Mouse (Mus musculus): ENCODE measurements around the gene Traf4.
A peak's percentile ranks its signal among the peaks of the same experiment; 100 is the strongest.
"Not testable (repeated sequence)": the region's sequence is repeated elsewhere in the genome, so short reads cannot be mapped to it uniquely, and the experiment has no call there.

Traf4 gene

DNA sequence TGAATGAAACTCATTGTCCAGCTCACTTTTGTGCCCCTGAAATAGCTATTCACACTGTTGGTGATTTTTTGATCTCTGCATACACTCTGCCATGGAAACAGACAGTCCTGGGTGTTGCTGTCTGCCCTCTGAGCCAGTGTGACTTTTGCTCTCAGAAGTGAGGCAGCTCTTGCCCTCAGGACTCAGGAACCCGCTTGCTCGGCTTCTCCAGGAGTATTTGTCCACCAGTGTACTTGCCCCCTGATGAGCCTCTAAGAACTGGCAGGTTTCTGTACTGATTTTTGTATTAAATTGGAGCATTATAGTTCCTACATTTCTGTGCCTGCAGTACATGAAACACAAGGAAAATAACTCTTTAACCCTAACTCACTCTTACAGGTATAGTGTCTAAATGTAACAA lies 21.9 kb downstream of the Traf4 start:
- no peak for DNase-seq (ENCODE audit: inconsistent ontology term)

DNA sequence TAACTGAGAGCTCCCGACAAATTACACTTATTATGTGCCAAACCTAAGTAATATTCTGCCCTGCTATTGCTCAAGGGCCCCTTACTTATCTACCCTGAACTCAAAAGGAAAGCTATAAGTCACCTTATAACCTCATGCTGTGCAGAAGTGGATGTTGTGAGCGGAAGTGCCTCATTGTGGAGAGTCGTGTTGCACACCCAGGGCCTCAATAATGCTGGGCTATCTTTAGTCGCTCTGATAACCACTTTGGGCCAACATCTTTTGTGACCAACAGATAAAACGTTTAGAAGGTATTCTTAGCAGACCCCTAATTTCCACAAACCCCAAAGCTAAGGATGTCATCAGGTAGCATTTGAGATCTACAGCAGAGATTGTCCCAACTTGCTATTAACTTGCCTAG lies 24.7 kb downstream of the Traf4 start:
- no peak for DNase-seq (ENCODE audit: inconsistent ontology term)

DNA sequence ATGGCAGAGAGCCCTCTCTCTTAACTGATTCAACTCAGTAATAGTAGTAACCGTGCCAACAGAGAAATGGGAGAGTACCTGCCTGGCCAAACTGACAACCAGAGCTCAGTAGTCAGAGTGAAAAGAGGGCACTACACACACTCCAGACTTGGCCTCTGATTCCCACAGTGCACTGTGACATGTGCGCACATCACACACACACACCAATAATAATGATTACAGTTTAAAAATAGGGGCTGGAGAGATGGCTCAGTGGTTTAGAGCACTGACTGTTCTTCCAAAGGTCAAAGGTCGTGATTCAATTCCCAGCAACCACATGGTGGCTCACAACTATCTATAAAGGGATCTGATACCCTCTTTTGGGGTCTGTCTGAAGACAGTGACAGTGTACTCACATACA lies 27.4 kb downstream of the Traf4 start:
- DNase-seq (ENCODE audit: inconsistent ontology term) = no peak

DNA sequence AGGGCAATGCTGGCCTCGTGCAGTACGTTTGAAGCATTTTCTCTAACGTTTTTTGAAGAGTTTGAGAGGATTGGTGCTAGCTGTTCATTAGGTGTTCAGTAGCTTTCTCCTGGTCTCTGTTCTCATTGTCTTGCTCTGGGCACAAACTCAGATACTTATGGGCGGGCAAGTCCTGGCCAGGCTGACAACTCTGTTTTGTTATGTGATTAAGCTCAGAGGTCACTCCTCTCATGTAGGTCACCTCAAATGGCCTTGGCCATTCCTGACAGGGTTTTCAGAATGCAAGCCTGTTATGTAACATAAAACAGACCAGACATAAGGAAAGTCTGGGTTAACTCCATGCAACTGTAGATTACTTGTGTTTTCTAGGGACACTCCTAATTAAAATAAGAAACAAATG lies 27.8 kb downstream of the Traf4 start:
- DNase-seq (ENCODE audit: inconsistent ontology term) = no peak

DNA sequence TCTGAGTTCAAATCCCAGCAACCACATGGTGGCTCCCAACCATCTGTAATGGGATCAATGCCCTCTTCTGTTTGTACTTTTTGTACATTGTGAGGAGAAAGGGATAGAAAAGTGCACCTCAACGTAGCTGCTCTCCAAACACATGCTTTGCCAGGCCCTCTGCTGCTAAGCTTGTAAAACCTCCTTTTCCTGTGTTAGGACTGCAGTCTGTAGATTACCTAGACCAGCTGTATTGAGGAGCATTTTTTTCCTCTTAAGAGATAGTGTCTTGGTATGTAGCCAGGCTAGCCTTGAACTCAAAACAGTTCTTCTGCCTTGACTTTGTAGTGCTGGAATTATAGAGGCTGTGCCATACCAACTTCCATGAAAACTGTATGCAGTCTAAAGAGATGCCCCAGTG lies 29.3 kb downstream of the Traf4 start:
- no peak for DNase-seq (ENCODE audit: inconsistent ontology term)

DNA sequence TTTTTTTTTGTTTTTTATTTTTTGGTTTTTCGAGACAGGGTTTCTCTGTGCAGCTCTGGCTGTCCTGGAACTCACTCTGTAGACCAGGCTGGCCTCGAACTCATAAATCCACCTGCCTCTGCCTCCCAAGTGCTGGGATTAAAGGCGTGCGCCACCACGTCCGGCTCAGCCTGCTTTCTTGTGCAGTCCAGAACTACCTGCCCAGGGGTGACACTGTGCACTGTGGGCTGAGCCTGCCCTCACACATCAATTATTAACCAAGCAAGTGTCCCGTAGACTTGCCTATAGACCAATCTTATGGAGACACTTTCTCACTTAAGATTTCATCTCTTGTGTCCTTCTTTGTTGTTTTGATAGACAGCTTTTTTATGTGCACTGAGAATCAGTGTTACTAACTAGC lies 30.1 kb downstream of the Traf4 start:
- DNase-seq (ENCODE audit: inconsistent ontology term) = not testable (repeated sequence)

DNA sequence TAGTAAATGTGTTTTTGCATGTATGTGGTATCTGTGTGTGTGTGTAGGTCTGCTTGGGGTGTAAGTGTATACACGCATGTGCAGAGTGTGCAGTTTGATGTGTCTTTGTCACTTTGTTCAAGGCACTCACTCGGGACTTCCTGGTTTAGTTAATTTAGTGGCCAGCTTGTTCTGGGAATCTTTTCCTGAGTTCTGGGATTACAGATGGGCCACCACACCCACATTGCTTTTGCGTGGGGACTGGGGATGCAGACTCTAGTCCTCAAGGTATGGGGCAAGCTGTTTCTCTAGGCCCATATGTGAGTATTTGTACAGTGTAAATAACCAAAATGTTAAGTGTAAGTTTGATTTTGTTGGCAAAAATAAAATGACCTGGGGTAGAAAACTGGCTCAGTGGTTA lies 31.0 kb downstream of the Traf4 start:
- DNase-seq (ENCODE audit: inconsistent ontology term) = no peak

DNA sequence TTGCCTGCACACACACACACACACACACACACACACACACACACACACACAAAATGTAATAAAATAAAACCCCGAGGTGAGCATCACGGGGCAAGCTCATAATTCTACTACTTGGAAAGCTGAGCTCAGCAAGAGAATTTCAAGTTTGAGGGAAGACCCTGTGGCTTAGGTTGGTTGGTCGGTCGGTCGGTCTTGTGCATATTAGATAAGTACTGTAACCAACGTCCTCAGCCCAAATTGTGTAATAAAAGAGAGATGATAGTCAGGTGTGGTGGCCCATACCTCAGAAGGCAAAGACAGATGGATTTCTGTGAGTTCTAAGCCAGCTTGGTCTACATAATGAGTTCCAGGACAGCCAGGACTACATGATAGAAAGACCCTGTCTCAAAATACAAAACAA lies 31.5 kb downstream of the Traf4 start:
- no peak for DNase-seq (ENCODE audit: inconsistent ontology term)

DNA sequence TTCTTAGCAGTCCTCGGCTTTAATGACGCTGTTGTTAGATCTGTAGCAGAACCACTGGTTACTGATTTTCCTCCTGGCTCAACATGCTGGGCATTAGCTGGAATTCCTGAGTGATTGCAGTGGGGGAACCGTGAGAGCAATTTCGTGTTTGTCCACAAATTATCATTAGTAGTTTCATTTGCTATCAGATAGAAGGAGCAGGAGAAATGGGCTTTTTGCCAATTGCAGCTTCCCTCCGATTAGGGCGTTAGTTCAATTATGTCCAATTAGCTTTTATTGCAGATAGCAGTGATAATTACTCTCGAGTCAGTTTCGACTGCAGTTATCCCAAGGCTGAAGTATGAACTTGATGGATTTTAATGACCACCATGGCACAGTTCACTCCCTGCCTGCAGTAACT lies 35.9 kb downstream of the Traf4 start:
- peak; percentile 69 for DNase-seq (ENCODE audit: inconsistent ontology term)

DNA sequence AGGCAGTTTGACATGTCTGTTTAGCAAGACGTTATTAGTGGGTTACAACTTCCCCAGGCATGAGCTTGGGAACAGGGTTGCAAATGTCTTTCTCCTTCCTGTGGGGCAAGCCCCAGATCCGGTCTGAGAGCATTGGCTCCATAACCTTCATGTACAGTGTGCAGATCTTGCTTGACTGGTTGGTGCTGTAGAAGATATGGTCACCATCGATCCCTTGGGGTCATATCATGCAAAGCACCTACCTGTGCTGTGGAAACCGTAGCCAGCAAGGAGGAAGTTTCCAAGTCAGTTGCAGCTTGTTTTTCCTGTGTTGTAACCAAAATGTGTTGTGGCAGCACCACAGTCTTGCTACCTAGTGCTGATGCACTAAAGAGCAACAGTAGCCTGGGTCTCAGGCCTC lies 38.6 kb downstream of the Traf4 start:
- DNase-seq (ENCODE audit: inconsistent ontology term) = no peak

DNA sequence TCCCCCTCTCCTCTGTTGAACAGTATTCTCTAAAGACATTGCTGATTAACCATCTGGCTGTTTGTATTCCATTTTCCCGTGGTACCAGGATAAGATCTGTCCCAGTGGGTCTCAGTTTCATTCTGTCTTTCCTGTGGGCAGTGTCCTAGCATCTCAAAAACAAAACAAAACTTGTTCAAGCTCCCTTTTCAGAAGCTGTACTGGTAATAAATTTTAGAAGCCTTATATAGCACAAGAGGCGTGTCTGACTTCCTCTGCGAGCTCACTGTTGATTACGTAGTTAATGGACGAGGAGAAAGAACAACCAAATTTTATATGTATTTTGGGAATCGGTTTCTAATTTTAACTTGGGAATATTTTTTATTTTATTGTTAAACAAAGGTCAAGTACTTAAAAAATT lies 39.7 kb downstream of the Traf4 start:
- DNase-seq (ENCODE audit: inconsistent ontology term) = no peak

DNA sequence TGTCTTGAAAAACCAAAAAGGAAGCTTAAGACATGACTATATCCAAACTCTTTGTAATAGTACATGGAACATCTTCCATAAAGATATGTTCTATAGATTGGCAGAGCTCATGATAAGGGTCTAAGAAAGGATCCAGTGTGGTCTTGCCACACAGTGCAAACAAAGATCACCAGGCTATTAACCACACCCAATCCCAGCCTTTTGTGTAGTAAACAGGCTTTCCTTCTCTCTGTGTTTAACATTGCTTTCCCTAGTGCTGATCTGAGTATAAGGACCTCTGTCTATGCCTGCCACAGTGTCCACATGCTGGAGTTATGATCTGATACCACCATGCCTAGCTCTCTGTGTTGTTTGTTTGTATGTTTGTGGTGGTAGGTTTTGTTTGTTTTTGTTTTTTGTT lies 41.6 kb downstream of the Traf4 start:
- DNase-seq (ENCODE audit: inconsistent ontology term) = no peak

DNA sequence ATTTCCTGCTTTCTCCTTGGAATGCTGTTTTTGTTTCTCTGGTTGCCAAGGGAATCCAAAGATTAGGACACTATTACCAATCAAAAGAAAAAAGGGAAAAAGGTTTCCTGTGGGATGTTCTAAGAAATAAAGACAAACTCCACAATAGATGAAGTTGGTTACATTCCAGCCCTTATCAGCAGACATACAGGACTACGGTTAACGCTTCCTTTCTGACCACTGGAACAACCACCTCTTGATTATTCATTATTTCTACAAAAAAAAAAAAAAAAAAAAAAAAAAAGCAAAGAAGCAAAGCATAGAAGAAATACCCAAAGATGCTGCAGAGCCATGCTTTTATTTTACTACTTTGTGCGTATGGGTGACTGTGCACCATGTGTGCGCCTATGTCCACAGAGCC lies 42.6 kb downstream of the Traf4 start:
- DNase-seq (ENCODE audit: inconsistent ontology term) = no peak

DNA sequence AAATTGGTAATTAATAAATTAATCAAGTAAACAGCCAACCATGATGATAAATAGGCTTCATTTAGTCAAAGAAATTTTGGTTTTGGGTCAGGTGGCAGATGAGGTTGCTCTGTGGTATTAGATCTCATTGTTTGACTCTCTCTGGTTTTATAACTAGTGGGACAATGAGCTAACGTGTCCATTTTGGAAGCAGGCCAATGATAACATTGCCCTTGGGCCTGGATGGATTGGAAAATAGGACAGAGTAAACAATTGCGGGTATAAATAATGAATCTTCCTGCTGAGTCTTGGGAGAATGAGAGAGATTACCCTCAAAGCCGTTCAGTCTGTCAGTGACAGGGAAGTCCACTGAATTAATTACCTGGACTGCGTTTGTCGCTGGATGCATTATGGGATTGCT lies 44.2 kb downstream of the Traf4 start:
- peak; percentile 95 for DNase-seq (ENCODE audit: inconsistent ontology term)

DNA sequence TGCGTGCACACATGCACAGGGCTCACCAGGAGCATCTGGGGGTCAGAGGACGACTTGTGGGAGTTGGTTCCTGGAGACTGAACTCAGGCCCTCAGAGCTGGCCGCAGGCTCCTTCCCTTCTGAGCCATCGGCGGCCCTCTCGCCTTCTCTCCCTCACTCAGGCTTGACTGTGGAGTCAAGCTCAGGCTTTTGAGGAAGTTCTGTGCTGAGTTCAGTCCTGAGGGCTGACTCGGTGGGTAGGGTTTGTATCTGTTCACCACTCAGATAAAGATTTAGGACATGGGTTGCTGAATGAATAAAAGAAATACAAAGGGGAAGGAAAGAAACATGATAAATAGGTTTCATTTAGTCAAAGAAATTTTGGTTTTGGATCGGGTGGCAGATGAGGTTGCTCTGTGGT lies 45.5 kb downstream of the Traf4 start:
- no peak for DNase-seq (ENCODE audit: inconsistent ontology term)

DNA sequence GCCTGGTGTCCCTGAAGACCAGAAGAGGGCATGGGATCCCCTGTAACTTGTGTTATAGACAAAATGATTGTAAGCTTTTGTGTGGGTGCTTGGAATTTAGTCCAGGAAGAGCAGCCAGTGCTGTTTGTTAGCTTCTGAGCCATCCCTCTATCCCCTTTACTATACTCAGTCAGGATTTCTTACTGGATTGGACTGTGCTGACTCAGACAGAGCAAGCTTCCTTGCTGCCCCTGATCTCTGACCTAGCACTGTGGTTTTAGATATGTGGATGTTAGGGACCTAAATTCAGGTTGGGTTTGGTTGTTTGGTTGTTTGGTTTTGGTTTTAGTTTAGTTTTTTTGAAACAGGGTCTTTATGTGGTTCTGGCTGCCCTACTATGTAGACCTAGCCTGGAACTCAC lies 46.9 kb downstream of the Traf4 start:
- DNase-seq (ENCODE audit: inconsistent ontology term) = no peak

DNA sequence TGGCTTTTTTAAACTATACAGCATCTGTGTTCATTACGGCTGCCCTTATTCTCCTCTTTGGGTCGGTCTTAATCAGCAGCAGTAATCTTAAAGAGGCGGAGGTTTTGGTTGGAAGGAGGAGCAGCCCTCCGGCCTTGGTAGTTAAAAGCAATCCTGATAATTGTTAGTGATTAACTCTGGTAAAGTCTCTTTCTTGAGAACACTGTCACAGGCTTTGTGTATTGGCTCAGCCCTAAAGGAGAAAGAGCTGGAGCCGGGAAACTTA lies 49.3 kb downstream of the Traf4 start:
- DNase-seq (ENCODE audit: inconsistent ontology term) = no peak

DNA sequence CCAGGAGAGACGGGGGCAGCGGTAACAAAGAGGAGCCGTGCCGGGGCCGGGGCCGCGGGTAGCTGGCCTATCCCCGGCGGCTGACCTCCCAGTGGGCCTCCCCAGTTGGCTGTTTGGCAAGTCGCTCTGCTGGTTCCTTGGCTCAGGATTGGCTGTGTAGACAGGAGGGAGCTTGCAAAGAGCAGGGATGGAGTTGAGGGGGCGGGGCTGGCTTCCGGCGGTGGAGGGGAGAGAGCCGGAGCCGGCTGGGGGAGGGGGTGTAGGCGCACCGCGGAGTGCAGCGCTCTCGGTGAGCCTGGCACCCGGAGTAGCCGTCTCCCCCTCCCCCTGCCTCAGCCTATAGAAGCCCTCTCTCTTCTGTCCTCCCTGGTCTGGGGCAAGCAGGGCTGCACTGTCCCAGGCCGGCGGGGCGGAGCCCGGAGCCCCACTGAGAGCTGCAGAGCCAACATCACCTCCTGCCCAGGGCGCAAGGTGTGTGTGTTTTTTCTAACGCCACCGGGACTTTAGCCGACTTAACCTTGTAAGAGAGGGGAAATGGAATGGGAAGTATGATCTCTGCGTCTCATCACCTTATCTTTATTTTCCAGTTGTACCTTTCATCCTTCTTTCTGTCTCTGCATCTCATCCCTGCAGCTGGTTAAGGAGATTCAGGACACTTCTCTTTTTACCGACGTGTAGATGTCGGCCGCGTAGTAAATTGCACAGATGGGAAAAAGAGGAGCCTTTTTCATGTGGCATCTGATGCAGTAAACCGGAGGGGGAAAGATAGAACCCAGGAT lies 49.8 kb downstream of the Traf4 start:
- DNase-seq (ENCODE audit: inconsistent ontology term) = peak; percentile 98

DNA sequence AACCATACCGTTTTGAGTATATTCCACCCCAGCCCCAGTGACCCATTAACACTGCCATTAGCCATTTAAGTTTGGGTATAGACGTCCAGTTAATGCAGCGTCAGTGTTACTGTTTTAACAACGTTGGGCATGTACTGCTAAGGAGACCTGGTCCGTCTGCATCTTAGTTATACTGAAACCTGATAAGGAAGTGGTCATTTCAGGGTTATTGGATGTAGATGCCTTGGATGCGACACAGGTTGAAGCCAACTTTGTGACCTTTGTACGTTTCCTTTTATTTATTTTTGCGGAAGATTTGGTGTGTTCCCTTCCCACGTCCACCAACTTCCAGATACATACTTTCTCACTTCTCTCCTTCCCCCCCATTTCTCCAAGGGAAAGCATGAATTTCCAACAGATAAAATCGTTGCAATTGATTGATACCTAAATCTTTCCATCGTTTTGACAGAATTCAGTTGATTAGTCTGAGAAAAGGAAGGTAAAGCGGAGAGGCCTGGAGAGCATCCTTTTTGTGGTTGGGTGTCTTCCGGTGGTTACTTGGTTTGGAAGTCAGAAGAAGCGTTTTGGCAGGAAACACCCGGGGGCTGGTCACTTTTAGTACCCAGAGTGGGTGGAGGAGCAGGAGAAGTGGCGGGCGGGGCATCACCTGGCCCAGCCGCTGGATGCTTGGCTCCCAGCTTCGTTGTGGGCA lies 50.6 kb downstream of the Traf4 start:
- no peak for DNase-seq (ENCODE audit: inconsistent ontology term)

DNA sequence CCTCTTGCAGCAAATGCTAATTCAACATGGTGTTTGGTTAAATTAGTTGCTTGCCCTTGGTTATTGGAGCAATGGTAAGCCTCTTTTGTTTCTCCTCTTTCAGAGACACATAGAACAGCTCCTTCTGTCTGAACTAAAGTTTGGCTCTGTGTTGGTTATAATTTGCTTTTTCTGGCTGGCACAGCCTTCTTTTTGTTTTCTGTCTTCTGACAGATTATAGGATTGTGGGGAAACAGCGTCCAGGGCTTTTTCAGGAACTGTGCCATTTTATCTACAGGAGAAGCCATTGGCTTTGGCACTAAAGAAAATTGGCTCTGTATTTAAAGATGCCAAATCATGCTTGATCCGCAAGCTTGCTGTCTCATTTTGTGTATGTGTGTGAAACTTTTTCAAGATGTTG lies 51.8 kb downstream of the Traf4 start:
- no peak for DNase-seq (ENCODE audit: inconsistent ontology term)

Data from Muller cell, postnatal 12 days (primary cell).